12 mouse cellular contexts compared by ENCODE assay signal in the genomic region with DNA sequence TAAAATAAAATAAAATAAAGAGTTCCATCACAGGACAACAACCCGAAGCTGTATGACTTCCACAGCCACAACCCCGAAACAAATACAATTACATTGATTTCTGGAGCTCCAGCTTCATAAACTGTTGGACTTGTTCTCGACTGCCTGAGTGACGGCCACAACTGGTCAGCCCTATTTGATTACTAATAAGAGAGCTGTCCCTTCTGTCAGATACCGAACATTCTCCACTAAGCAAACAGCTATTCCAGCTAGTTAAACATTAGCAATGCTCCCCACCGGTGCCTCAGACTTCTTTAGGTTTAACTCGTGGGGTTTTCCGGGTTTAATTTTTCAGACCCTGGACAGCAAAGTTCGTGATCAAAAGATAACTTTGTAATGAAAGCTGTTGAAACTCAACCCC. TPM values are rescaled to one million over a fixed set of nuclear protein-coding genes. Genes with fewer than 3 reads are reported as not detected.
DNase-seq lines count a peak whose midpoint lies in the region; ATAC-seq and TF ChIP-seq lines count a peak whose summit lies in the region.
"Had no signal": no experiment of that assay in that cellular context is flagged by ENCODE, and none has a peak within 500 bp of the region (broad histone marks: within the 10 kb centered on the region; RNA-seq: fewer than 3 reads in every experiment).

No protein-coding gene starts in this region.

- no peak overlapping the region for H3K27ac ChIP-seq in kidney, adult 2 months (ENCODE audit: insufficient read depth, low read depth, low read length)
- no peak overlapping the region for H3K27ac ChIP-seq in embryonic facial prominence, embryonic 15.5 days (replicated peaks)
- peak overlapping the region; percentile 33 for H3K27ac ChIP-seq in limb, embryonic 15.5 days
- H3K27ac ChIP-seq in neural tube, embryonic 15.5 days (replicated peaks), result peak overlapping the region; percentile 80
- H3K27ac ChIP-seq: forebrain, embryonic 13.5 days had no signal

- no peak overlapping the region for H3K9ac ChIP-seq in embryonic facial prominence, embryonic 15.5 days
- H3K9ac ChIP-seq in limb, embryonic 15.5 days, result no peak overlapping the region
- peak overlapping the region; percentile 43 for H3K9ac ChIP-seq in neural tube, embryonic 15.5 days (replicated peaks)
- H3K9ac ChIP-seq: forebrain, embryonic 13.5 days; liver, postnatal 0 days had no signal

- no peak for TF ChIP-seq CTCF in kidney, adult 2 months (conservative IDR thresholded peaks at IDR 0.05; ENCODE audit: insufficient read depth, insufficient read length, low read depth, low read length)

- peak overlapping the region; percentile 29; the same call in 1 of the 2 replicates for H3K4me2 ChIP-seq in embryonic facial prominence, embryonic 15.5 days (replicated peaks)
- peak overlapping the region; percentile 7; the same call in 1 of the 2 replicates for H3K4me2 ChIP-seq in limb, embryonic 15.5 days
- peak overlapping the region; percentile 62 for H3K4me2 ChIP-seq in neural tube, embryonic 15.5 days
- H3K4me2 ChIP-seq: forebrain, embryonic 13.5 days had no signal

- ATAC-seq in embryonic facial prominence, embryonic 15.5 days (ENCODE audit: insufficient number of reproducible peaks, low FRiP score, low TSS enrichment, low read depth), result no peak
- no peak for ATAC-seq in limb, embryonic 15.5 days (ENCODE audit: insufficient number of reproducible peaks, low FRiP score, low TSS enrichment, low read depth)
- ATAC-seq in neural tube, embryonic 15.5 days (ENCODE audit: low FRiP score), result no peak
- ATAC-seq in cerebellum, adult (ENCODE audit: insufficient number of reproducible peaks, low FRiP score, low TSS enrichment), result no peak
- ATAC-seq: forebrain, embryonic 13.5 days; liver, postnatal 0 days had no signal

- peaks cover 20% of the 10 kb centered on the region for H3K27me3 ChIP-seq in kidney, adult 2 months (replicated peaks; ENCODE audit: control insufficient read depth, insufficient read depth, low read length)
- peaks cover 43% of the 10 kb centered on the region for H3K27me3 ChIP-seq in embryonic facial prominence, embryonic 15.5 days
- H3K27me3 ChIP-seq in limb, embryonic 15.5 days, result peaks cover 33% of the 10 kb centered on the region
- H3K27me3 ChIP-seq in neural tube, embryonic 15.5 days (replicated peaks), result no peaks in the 10 kb centered on the region; the same call in none of the 2 replicates

- H3K9me3 ChIP-seq in embryonic facial prominence, embryonic 15.5 days (replicated peaks), result no peaks in the 10 kb centered on the region
- H3K9me3 ChIP-seq in limb, embryonic 15.5 days, result no peaks in the 10 kb centered on the region
- H3K9me3 ChIP-seq in neural tube, embryonic 15.5 days (replicated peaks), result no peaks in the 10 kb centered on the region
- H3K9me3 ChIP-seq: forebrain, embryonic 13.5 days had no signal

- H3K4me1 ChIP-seq in kidney, adult 2 months (ENCODE audit: control insufficient read depth, insufficient read depth, low read length), result no peaks in the 10 kb centered on the region
- H3K4me1 ChIP-seq in embryonic facial prominence, embryonic 15.5 days, result peaks cover 49% of the 10 kb centered on the region
- H3K4me1 ChIP-seq in limb, embryonic 15.5 days, result peaks cover 47% of the 10 kb centered on the region
- H3K4me1 ChIP-seq in neural tube, embryonic 15.5 days, result peaks cover 35% of the 10 kb centered on the region

- peak; percentile 8 for DNase-seq in kidney, adult 18-20 months
- DNase-seq in kidney, adult 2 months, result no peak
- DNase-seq in left cerebral cortex, adult 9 months (ENCODE audit: low spot score in 2 of 2), result no peak
- DNase-seq in heart, adult 11 months, result no peak
- DNase-seq: adrenal gland, postnatal 36 days; kidney, postnatal 25 days; liver, postnatal 0 days had no signal

- H3K36me3 ChIP-seq in kidney, adult 2 months (ENCODE audit: control insufficient read depth, insufficient read depth, low read length), result no peaks in the 10 kb centered on the region
- H3K36me3 ChIP-seq in embryonic facial prominence, embryonic 15.5 days, result no peaks in the 10 kb centered on the region
- no peaks in the 10 kb centered on the region for H3K36me3 ChIP-seq in limb, embryonic 15.5 days
- no peaks in the 10 kb centered on the region for H3K36me3 ChIP-seq in neural tube, embryonic 15.5 days

- WGBS in kidney, adult 2 months, result 38% methylated on average over 9 of the region's 9 CpGs
- 36% methylated on average over 9 of the region's 9 CpGs for WGBS in embryonic facial prominence, embryonic 15.5 days
- WGBS in limb, embryonic 15.5 days, result 49% methylated on average over 9 of the region's 9 CpGs
- 26% methylated on average over 9 of the region's 9 CpGs for WGBS in neural tube, embryonic 15.5 days

- no peak for TF ChIP-seq POLR2A in kidney, adult 2 months (IDR thresholded peaks at IDR 0.05; ENCODE audit: low read depth, low read length)

- H3K4me3 ChIP-seq in kidney, adult 2 months (ENCODE audit: insufficient read depth, low read depth, low read length), result no peak overlapping the region
- peak overlapping the region; percentile 17; the same call in 1 of the 2 replicates for H3K4me3 ChIP-seq in embryonic facial prominence, embryonic 15.5 days (replicated peaks)
- H3K4me3 ChIP-seq in limb, embryonic 15.5 days, result peak overlapping the region; percentile 20
- H3K4me3 ChIP-seq in neural tube, embryonic 15.5 days (replicated peaks), result peak overlapping the region; percentile 31
- H3K4me3 ChIP-seq: forebrain, embryonic 13.5 days had no signal

RNA-seq across cellular contexts. Expression of gene Ebf3, which starts 8.1 kb away (rescaled TPM):
- polyA plus RNA-seq in kidney, adult 2 months (2012; rRNA removed), result 0.68 and 1.9 TPM in 2 replicates
- 6.4 and 6.7 TPM in 2 replicates for polyA plus RNA-seq in embryonic facial prominence, embryonic 15.5 days (2015; fragmentation: Nextera tagmentation; extraction: Ambion mirVana)
- 4.7 and 8.1 TPM in 2 replicates for polyA plus RNA-seq in limb, embryonic 15.5 days (2015; fragmentation: Nextera tagmentation; extraction: Ambion mirVana)
- polyA plus RNA-seq in neural tube, embryonic 15.5 days (2015; fragmentation: Nextera tagmentation; extraction: Ambion mirVana), result 16.6 and 22.4 TPM in 2 replicates
- polyA plus RNA-seq: liver, postnatal 0 days had no signal

Comparison
In these comparisons a context has a peak if more than half of its experiments do, and no peak if none do; other contexts are left out.
1. H3K27ac ChIP-seq: peak in limb, embryonic 15.5 days (single experiment) and neural tube, embryonic 15.5 days (single experiment); none in kidney, adult 2 months (single experiment) and embryonic facial prominence, embryonic 15.5 days (single experiment).
2. H3K4me2 ChIP-seq: peak in every context shown above with its lines; median percentile 62 in neural tube, embryonic 15.5 days; 29 in embryonic facial prominence, embryonic 15.5 days; 7 in limb, embryonic 15.5 days.